Mouse (Mus musculus): ENCODE measurements around the gene Actl7a. TPM values are rescaled to one million over a fixed set of nuclear protein-coding genes. Genes with fewer than 3 reads are reported as not detected.

Gene Actl7a
- total RNA-seq (2014; rRNA removed) = not detected in 2 replicates
- polyA plus RNA-seq (2012; rRNA removed) = not detected in 2 replicates

DNA sequence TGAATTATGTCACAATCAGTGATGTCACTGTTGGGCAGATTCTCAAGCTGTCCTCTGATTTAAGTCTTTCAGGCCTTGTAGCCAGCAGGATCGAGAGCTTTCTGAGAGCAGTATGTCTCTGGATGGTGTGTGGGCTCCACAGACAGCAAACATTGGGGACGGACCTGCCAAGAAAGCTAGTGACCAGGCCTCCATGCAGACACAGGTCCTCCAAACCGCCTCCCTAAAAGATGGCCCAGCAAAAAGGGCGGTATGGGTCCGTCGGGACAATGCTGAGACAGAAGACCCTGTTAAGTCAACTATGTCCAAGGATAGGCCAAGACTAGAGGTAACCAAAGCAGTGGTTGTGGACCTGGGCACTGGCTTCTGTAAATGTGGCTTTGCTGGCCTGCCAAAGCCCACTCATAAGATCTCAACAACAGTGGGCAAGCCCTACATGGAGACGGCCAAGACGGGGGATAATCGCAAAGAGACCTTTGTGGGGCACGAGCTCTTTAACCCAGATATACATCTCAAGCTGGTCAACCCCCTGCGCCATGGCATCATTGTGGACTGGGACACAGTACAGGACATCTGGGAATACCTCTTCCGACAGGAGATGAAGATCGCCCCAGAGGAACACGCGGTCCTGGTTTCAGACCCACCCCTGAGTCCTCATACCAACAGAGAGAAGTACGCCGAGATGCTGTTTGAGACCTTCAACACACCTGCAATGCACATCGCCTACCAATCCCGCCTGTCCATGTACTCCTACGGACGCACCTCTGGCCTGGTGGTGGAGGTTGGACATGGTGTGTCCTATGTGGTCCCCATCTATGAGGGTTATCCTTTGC lies at the start of gene Actl7a:
Actl7a (plus strand) TSS at position 51 of the 833 bp plus-strand sequence.
- Histone ChIP-seq H3K27me3 (ENCODE audit: control insufficient read depth, insufficient read depth, low read length) (no peaks in the 10 kb centered on the region), H3K27ac (replicated peaks; ENCODE audit: insufficient read depth, low read depth, low read length) (no peak within 1 kb of the TSS), H3K79me2 (ENCODE audit: control insufficient read depth, insufficient read depth, low read length) (no peaks in the 10 kb centered on the region), H3K4me1 (ENCODE audit: control insufficient read depth, insufficient read depth, low read length) (no peaks in the 10 kb centered on the region), H3K9ac (ENCODE audit: low read depth, low read length) (no peak within 1 kb of the TSS), H3K4me3 (ENCODE audit: insufficient read depth, low read depth, low read length) (no peak within 1 kb of the TSS), H3K36me3 (ENCODE audit: control insufficient read depth, insufficient read depth, low read length) (peaks cover 3% of the 10 kb centered on the region; the same call in 1 of the 2 replicates)
- DNase-seq (ENCODE audit: extremely low read depth, low read depth, low spot score) = no peak
- WGBS = 95% methylated on average over 21 of the region's 21 CpGs
- TF ChIP-seq CTCF (IDR thresholded peaks at IDR 0.05; ENCODE audit: low read depth, low read length) (no peak), POLR2A (IDR thresholded peaks at IDR 0.05; ENCODE audit: extremely low read depth, insufficient read depth, low read length) (no peak)

DNA sequence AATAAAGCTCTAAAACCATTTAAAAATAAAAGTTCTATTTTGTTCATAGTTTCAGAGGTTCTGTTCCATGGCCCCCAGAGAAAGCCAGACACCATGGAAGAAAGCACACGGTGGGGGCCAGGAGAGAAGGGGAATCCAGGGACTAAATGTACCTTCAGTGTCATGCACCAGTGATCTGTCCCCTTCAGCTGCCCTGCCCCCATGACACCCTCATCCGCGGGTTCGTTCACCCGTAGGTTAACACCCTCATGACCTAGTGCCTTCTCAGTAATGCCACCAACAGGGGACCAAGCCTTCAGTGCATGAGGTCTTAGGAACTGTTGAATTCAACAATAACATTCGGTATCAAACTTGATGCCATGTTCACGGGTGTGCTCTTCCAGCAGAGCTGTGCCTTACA lies 46.8 kb upstream of the Actl7a start:
- H3K79me2 ChIP-seq (ENCODE audit: control insufficient read depth, insufficient read depth, low read length) = no peaks in the 10 kb centered on the region

DNA sequence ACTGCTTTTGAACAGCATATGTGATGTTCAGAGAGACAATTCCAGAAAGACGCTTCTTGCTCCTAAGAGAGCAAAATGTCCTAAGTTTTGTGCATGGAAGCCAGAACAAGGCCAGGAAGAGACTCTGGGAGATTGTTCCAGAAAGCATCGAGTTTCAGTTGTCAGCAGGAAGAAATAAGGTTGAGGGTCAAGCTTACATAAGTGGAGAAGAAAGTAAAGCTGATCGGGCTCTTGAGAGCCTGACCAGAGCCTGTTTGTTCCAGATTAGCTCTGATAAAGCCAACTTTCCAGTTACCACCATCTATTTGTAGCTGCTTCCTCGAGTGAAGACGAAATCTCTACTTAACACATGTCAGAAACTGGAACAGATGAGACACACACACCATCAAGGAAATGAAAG lies 44.5 kb upstream of the Actl7a start:
- H3K4me1 ChIP-seq (ENCODE audit: control insufficient read depth, insufficient read depth, low read length) = no peaks in the 10 kb centered on the region
- no peaks in the 10 kb centered on the region for H3K36me3 ChIP-seq (ENCODE audit: control insufficient read depth, insufficient read depth, low read length)
- DNase-seq (ENCODE audit: extremely low read depth, low read depth, low spot score) = no peak
- H3K4me3 ChIP-seq (ENCODE audit: insufficient read depth, low read depth, low read length) = no peak overlapping the region
- no peak for TF ChIP-seq CTCF (IDR thresholded peaks at IDR 0.05; ENCODE audit: low read depth, low read length)
- no peak for TF ChIP-seq POLR2A (IDR thresholded peaks at IDR 0.05; ENCODE audit: extremely low read depth, insufficient read depth, low read length)
- 45% methylated on average over 5 of the region's 5 CpGs for WGBS
- H3K27me3 ChIP-seq (ENCODE audit: control insufficient read depth, insufficient read depth, low read length) = no peaks in the 10 kb centered on the region
- no peak overlapping the region for H3K27ac ChIP-seq (replicated peaks; ENCODE audit: insufficient read depth, low read depth, low read length)
- H3K9ac ChIP-seq (ENCODE audit: low read depth, low read length) = no peak overlapping the region
- H3K79me2 ChIP-seq (ENCODE audit: control insufficient read depth, insufficient read depth, low read length) = no peaks in the 10 kb centered on the region

More for the DNA sequence above, 46.8 kb upstream of the Actl7a start:
- WGBS = 85% methylated on average over 7 of the region's 7 CpGs
- Histone ChIP-seq H3K4me1 (ENCODE audit: control insufficient read depth, insufficient read depth, low read length) (no peaks in the 10 kb centered on the region), H3K9ac (ENCODE audit: low read depth, low read length) (no peak overlapping the region), H3K36me3 (ENCODE audit: control insufficient read depth, insufficient read depth, low read length) (no peaks in the 10 kb centered on the region), H3K4me3 (ENCODE audit: insufficient read depth, low read depth, low read length) (no peak overlapping the region), H3K27me3 (ENCODE audit: control insufficient read depth, insufficient read depth, low read length) (no peaks in the 10 kb centered on the region), H3K27ac (replicated peaks; ENCODE audit: insufficient read depth, low read depth, low read length) (no peak overlapping the region)
- no peak for DNase-seq (ENCODE audit: extremely low read depth, low read depth, low spot score)
- TF ChIP-seq CTCF (IDR thresholded peaks at IDR 0.05; ENCODE audit: low read depth, low read length) (no peak), POLR2A (IDR thresholded peaks at IDR 0.05; ENCODE audit: extremely low read depth, insufficient read depth, low read length) (no peak)

DNA sequence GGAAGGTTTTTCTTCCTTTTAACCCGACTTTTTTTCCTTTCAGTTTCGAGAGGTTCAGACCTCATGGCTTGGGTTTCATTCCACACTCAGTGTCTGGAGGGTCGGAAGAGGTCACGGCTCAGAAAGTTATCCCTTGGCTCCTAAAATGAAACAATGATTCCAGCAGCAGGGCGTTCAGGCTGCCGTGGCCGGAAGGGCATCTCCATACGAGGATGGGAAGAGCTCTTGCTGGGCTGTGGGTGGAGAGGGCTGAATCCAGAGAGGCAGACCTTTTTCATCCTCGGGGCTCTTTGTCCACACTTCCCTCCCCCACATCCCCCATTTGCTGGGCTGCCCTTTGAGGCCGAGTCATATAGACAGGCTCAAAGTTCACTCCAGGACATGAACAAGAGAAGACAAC lies 41.0 kb upstream of the Actl7a start:
- 18% methylated on average over 10 of the region's 10 CpGs for WGBS
- no peak overlapping the region for H3K9ac ChIP-seq (ENCODE audit: low read depth, low read length)
- H3K4me3 ChIP-seq (ENCODE audit: insufficient read depth, low read depth, low read length) = no peak overlapping the region
- TF ChIP-seq CTCF (IDR thresholded peaks at IDR 0.05; ENCODE audit: low read depth, low read length) (no peak), POLR2A (IDR thresholded peaks at IDR 0.05; ENCODE audit: extremely low read depth, insufficient read depth, low read length) (no peak)
- H3K79me2 ChIP-seq (ENCODE audit: control insufficient read depth, insufficient read depth, low read length) = no peaks in the 10 kb centered on the region
- H3K27ac ChIP-seq (replicated peaks; ENCODE audit: insufficient read depth, low read depth, low read length) = no peak overlapping the region
- H3K36me3 ChIP-seq (ENCODE audit: control insufficient read depth, insufficient read depth, low read length) = no peaks in the 10 kb centered on the region
- H3K4me1 ChIP-seq (ENCODE audit: control insufficient read depth, insufficient read depth, low read length) = no peaks in the 10 kb centered on the region
- DNase-seq (ENCODE audit: extremely low read depth, low read depth, low spot score) = no peak
- H3K27me3 ChIP-seq (ENCODE audit: control insufficient read depth, insufficient read depth, low read length) = no peaks in the 10 kb centered on the region

DNA sequence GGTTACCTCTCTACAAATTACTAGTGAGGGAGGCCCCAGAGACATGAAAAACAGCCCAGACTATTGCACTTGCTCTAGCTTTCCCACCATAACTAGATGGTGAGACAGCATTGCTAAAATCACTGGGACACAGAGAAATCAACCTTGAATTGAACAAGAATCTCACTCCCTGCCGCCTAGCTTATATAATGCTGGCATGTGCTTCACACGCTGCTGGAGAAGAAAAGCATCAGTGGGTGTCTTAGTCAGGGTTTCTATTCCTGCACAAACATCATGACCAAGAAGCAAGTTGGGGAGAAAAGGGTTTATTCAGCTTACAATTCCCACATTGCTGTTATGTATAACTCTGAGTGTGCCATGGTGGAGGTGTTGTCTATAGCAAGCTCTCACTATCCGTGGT lies 30.1 kb upstream of the Actl7a start:
- Histone ChIP-seq H3K27ac (replicated peaks; ENCODE audit: insufficient read depth, low read depth, low read length) (no peak overlapping the region), H3K79me2 (ENCODE audit: control insufficient read depth, insufficient read depth, low read length) (no peaks in the 10 kb centered on the region), H3K36me3 (ENCODE audit: control insufficient read depth, insufficient read depth, low read length) (no peaks in the 10 kb centered on the region), H3K4me1 (ENCODE audit: control insufficient read depth, insufficient read depth, low read length) (no peaks in the 10 kb centered on the region), H3K9ac (ENCODE audit: low read depth, low read length) (no peak overlapping the region), H3K4me3 (ENCODE audit: insufficient read depth, low read depth, low read length) (no peak overlapping the region), H3K27me3 (ENCODE audit: control insufficient read depth, insufficient read depth, low read length) (no peaks in the 10 kb centered on the region)
- 87% methylated on average over 3 of the region's 3 CpGs for WGBS
- TF ChIP-seq CTCF (IDR thresholded peaks at IDR 0.05; ENCODE audit: low read depth, low read length) (no peak), POLR2A (IDR thresholded peaks at IDR 0.05; ENCODE audit: extremely low read depth, insufficient read depth, low read length) (no peak)
- DNase-seq (ENCODE audit: extremely low read depth, low read depth, low spot score) = no peak

DNA sequence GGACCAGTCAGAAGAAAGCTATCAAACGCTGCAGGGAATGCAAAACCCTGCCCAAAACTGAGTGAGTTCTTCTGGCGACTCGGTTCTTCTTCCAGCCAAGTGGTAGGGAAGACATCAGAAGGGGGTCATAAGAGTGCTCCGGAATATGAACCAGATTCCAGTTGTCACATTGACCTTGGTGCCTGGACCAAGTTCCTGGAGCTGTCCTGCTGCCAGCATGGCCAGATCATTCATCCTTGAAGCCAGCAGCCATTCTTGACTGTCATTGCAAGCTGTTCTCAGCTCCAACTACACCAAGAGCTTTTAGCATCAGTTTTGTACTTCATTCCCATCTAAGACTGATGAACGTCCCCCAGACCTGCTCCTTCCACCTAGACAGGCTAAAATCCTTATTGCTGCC lies 26.4 kb upstream of the Actl7a start:
- DNase-seq (ENCODE audit: extremely low read depth, low read depth, low spot score) = no peak

More for the DNA sequence above, 26.4 kb upstream of the Actl7a start:
- H3K4me3 ChIP-seq (ENCODE audit: insufficient read depth, low read depth, low read length) = no peak overlapping the region
- no peaks in the 10 kb centered on the region for H3K79me2 ChIP-seq (ENCODE audit: control insufficient read depth, insufficient read depth, low read length)
- 60% methylated on average over 5 of the region's 5 CpGs for WGBS
- no peak for TF ChIP-seq POLR2A (IDR thresholded peaks at IDR 0.05; ENCODE audit: extremely low read depth, insufficient read depth, low read length)
- TF ChIP-seq CTCF (IDR thresholded peaks at IDR 0.05; ENCODE audit: low read depth, low read length) = no peak
- no peak overlapping the region for H3K27ac ChIP-seq (replicated peaks; ENCODE audit: insufficient read depth, low read depth, low read length)
- H3K36me3 ChIP-seq (ENCODE audit: control insufficient read depth, insufficient read depth, low read length) = no peaks in the 10 kb centered on the region
- H3K9ac ChIP-seq (ENCODE audit: low read depth, low read length) = no peak overlapping the region
- H3K27me3 ChIP-seq (ENCODE audit: control insufficient read depth, insufficient read depth, low read length) = no peaks in the 10 kb centered on the region
- no peaks in the 10 kb centered on the region for H3K4me1 ChIP-seq (ENCODE audit: control insufficient read depth, insufficient read depth, low read length)

Measured in liver, adult 2 months (tissue).